Mouse (Mus musculus) lung, postnatal 10 days (tissue): Measurements from ENCODE around the gene Galr2.
"Not testable (repeated sequence)": the region's sequence is repeated elsewhere in the genome, so short reads cannot be mapped to it uniquely, and the experiment has no call there.

Experiments
- DNase-seq: peaks from one replicate; pipeline ENCODE4 v3.0.0; 2021

Gene Galr2

GRCm38 (mm10) chr11:116272589-116273468 is 7.9 kb upstream of the Galr2 start:
- DNase-seq: no peak

- no peak for DNase-seq
These were observed 7.2 kb upstream of the Galr2 start for GRCm38 (mm10) chr11:116273469-116274044.

GRCm38 (mm10) chr11:116274045-116274666 is 6.6 kb upstream of the Galr2 start, which contains the start of gene Srp68:
Gene Srp68 (minus strand): TSS chr11:116274217.
- DNase-seq: peak; percentile 97

GRCm38 (mm10) chr11:116277184-116277583 is 3.6 kb upstream of the Galr2 start:
- DNase-seq: not testable (repeated sequence)

- no peak for DNase-seq
These were observed 932 bp downstream of the Galr2 start for GRCm38 (mm10) chr11:116281671-116282070.

GRCm38 (mm10) chr11:116282089-116282488 is 1.4 kb downstream of the Galr2 start:
- DNase-seq: no peak

- DNase-seq: no peak
These were observed 2.3 kb downstream of the Galr2 start for GRCm38 (mm10) chr11:116282912-116283521.

- no peak for DNase-seq
These were observed 3.2 kb downstream of the Galr2 start for GRCm38 (mm10) chr11:116283982-116284381.

GRCm38 (mm10) chr11:116285770-116286191 is 5.0 kb downstream of the Galr2 start:
- DNase-seq: peak; percentile 70

GRCm38 (mm10) chr11:116287351-116287750 is 6.6 kb downstream of the Galr2 start:
- peak; percentile 52 for DNase-seq

GRCm38 (mm10) chr11:116290556-116290955 is 9.8 kb downstream of the Galr2 start:
- DNase-seq: peak; percentile 24

GRCm38 (mm10) chr11:116292401-116292800 is 11.7 kb downstream of the Galr2 start:
- no peak for DNase-seq

- DNase-seq: no peak
These were observed 12.9 kb downstream of the Galr2 start for GRCm38 (mm10) chr11:116293538-116294137.

GRCm38 (mm10) chr11:116294319-116294718 is 13.6 kb downstream of the Galr2 start:
- peak; percentile 73 for DNase-seq

- DNase-seq: no peak
These were observed 15.5 kb downstream of the Galr2 start for GRCm38 (mm10) chr11:116296191-116296734.

GRCm38 (mm10) chr11:116297017-116297416 is 16.3 kb downstream of the Galr2 start:
- DNase-seq: no peak

GRCm38 (mm10) chr11:116298221-116298620 is 17.5 kb downstream of the Galr2 start:
- DNase-seq: no peak

- DNase-seq: no peak
These were observed 17.9 kb downstream of the Galr2 start for GRCm38 (mm10) chr11:116298621-116299020.

- DNase-seq: no peak
These were observed 24.7 kb downstream of the Galr2 start for GRCm38 (mm10) chr11:116305423-116305822.

GRCm38 (mm10) chr11:116306126-116306982 is 25.6 kb downstream of the Galr2 start:
- peak; percentile 98 for DNase-seq

GRCm38 (mm10) chr11:116307019-116307725 is 26.4 kb downstream of the Galr2 start, which contains the start of gene Exoc7:
Gene Exoc7 (minus strand): TSS chr11:116307233.
- no peak for DNase-seq
